Mouse (Mus musculus) hindbrain, embryonic 15.5 days (tissue): Measurements from ENCODE around the gene Psmd3. TPM values are rescaled to one million over a fixed set of nuclear protein-coding genes. Genes with fewer than 3 reads are reported as not detected.
"Not testable (repeated sequence)": the region's sequence is repeated elsewhere in the genome, so short reads cannot be mapped to it uniquely, and the experiment has no call there.

Source experiments
- ATAC-seq: fragments of 200-750 bp; cut with Nextera tagmentation; 2 replicates; pipeline ENCODE4 v1.8.0; 2017; ENCODE audit warnings: low read depth, moderate number of reproducible peaks, moderate TSS enrichment; ENCODE audit not compliant: low FRiP score
- H3K27ac ChIP-seq: fragments of 300-500 bp; sonication (generic); replicated peaks from 2 replicates; pipeline ENCODE4 v1.5.1; 2015; ENCODE audit warnings: mild to moderate bottlenecking, inconsistent platforms
- H3K27me3 ChIP-seq: fragments of 300-500 bp; sonication (generic); 2 replicates; pipeline ENCODE4 v1.6.1; 2015; ENCODE audit warnings: control low read depth, inconsistent platforms
- H3K36me3 ChIP-seq: fragments of 300-500 bp; sonication (generic); 2 replicates; pipeline ENCODE4 v1.6.1; 2015; ENCODE audit warnings: control low read depth, inconsistent platforms
- H3K4me1 ChIP-seq: fragments of 300-500 bp; sonication (generic); replicated peaks from 2 replicates; pipeline ENCODE4 v1.6.1; 2015; ENCODE audit warnings: control low read depth, inconsistent platforms
- H3K4me2 ChIP-seq: fragments of 300-500 bp; sonication (generic); 2 replicates; pipeline ENCODE4 v1.6.1; 2015; ENCODE audit warnings: moderate library complexity, mild to moderate bottlenecking, inconsistent platforms
- H3K4me3 ChIP-seq: fragments of 300-500 bp; sonication (generic); 2 replicates; pipeline ENCODE4 v1.5.1; 2015; ENCODE audit warnings: mild to moderate bottlenecking, inconsistent platforms
- H3K9ac ChIP-seq: fragments of 300-500 bp; sonication (generic); 2 replicates; pipeline ENCODE4 v1.6.1; 2015; ENCODE audit warnings: inconsistent platforms
- H3K9me3 ChIP-seq: fragments of 300-500 bp; sonication (generic); 2 replicates; pipeline ENCODE4 v1.6.1; 2016; ENCODE audit warnings: control low read depth, inconsistent platforms
- WGBS: fragments of 180-500 bp; shearing (Covaris S2); methylation state at CpG from one replicate; pipeline ENCODE4 v1.1.7; 2015; 5-methylcytosine and 5-hydroxymethylcytosine counted together
- polyA plus RNA-seq: library from polyadenylated mRNA; unstranded; fragments of >200 nt; fragmentation: Nextera tagmentation; extraction: Ambion mirVana; gene quantifications from 2 replicates; pipeline ENCODE4 v1.2.1, GENCODE M21; 2015

Psmd3 gene
- polyA plus RNA-seq, result 193 and 204 TPM in 2 replicates

- Histone ChIP-seq H3K27ac (peak within 1 kb of the TSS; percentile 82), H3K4me2 (peak within 1 kb of the TSS; percentile 83), H3K9ac (peak within 1 kb of the TSS; percentile 94), H3K4me1 (peaks cover 17% of the 10 kb centered on the region), H3K4me3 (peak within 1 kb of the TSS; percentile 76), H3K9me3 (no peaks in the 10 kb centered on the region), H3K27me3 (no peaks in the 10 kb centered on the region), H3K36me3 (peaks cover 18% of the 10 kb centered on the region)
- peak; percentile 97 for ATAC-seq
- 4% methylated on average over 45 of the region's 45 CpGs for WGBS
Measured at GRCm38 (mm10) chr11:98681786-98682745, at the start of gene Psmd3. TSS of gene Psmd3 (plus strand) at chr11:98682554.

- not testable (repeated sequence) for H3K27ac ChIP-seq
- WGBS, result 32% methylated on average over 10 of the region's 10 CpGs
Measured at GRCm38 (mm10) chr11:98635312-98635970, 46.9 kb upstream of the Psmd3 start.

DNA sequence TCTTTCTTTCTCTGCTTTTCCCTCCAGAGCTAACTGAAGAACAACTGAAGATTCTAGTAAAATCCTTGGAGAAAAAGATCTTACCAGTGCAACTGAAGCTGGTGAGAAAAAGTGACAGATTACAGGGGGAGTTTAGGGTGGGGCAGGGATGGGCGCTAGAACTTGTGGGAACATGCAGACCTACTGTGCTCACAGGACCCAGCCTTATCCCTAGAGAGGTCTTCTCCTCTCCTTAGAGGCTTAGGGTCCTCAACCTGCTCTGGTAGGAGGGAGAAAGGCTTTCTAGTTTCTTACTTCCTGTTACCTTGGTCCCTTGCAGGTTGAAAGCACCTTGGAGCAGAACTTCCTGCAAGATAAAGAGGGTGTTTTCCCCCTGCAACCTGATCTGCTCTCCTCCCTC lies 44.9 kb upstream of the Psmd3 start:
- Histone ChIP-seq H3K36me3 (no peaks in the 10 kb centered on the region), H3K9ac (no peak overlapping the region), H3K4me2 (no peak overlapping the region), H3K27ac (no peak overlapping the region), H3K9me3 (no peaks in the 10 kb centered on the region), H3K4me1 (no peaks in the 10 kb centered on the region), H3K4me3 (no peak overlapping the region), H3K27me3 (no peaks in the 10 kb centered on the region)
- ATAC-seq, result no peak
- 85% methylated on average over 1 of the region's 1 CpGs for WGBS

More at GRCm38 (mm10) chr11:98635312-98635970, 46.9 kb upstream of the Psmd3 start:
- not testable (repeated sequence) for H3K9ac ChIP-seq, H3K27me3 ChIP-seq, ATAC-seq, H3K9me3 ChIP-seq, H3K4me3 ChIP-seq, H3K36me3 ChIP-seq, H3K4me1 ChIP-seq, H3K4me2 ChIP-seq

- Histone ChIP-seq H3K4me3 (no peak overlapping the region), H3K4me1 (no peaks in the 10 kb centered on the region), H3K4me2 (no peak overlapping the region), H3K9me3 (no peaks in the 10 kb centered on the region), H3K27me3 (no peaks in the 10 kb centered on the region), H3K36me3 (no peaks in the 10 kb centered on the region), H3K27ac (no peak overlapping the region), H3K9ac (no peak overlapping the region)
- WGBS, result 63% methylated on average over 5 of the region's 5 CpGs
- no peak for ATAC-seq
Measured at GRCm38 (mm10) chr11:98640091-98640490, 42.3 kb upstream of the Psmd3 start.

GRCm38 (mm10) chr11:98644757-98645156 lies 37.6 kb upstream of the Psmd3 start:
- H3K4me2 ChIP-seq, result no peak overlapping the region
- no peaks in the 10 kb centered on the region for H3K9me3 ChIP-seq
- H3K27me3 ChIP-seq, result no peaks in the 10 kb centered on the region
- H3K4me1 ChIP-seq, result no peaks in the 10 kb centered on the region
- WGBS, result 89% methylated on average over 3 of the region's 3 CpGs
- no peak overlapping the region for H3K9ac ChIP-seq
- H3K27ac ChIP-seq, result no peak overlapping the region
- H3K36me3 ChIP-seq, result no peaks in the 10 kb centered on the region
- no peak for ATAC-seq
- no peak overlapping the region for H3K4me3 ChIP-seq

GRCm38 (mm10) chr11:98645946-98646345 lies 36.4 kb upstream of the Psmd3 start:
- H3K9ac ChIP-seq, result no peak overlapping the region
- H3K9me3 ChIP-seq, result no peaks in the 10 kb centered on the region
- H3K4me1 ChIP-seq, result no peaks in the 10 kb centered on the region
- H3K4me2 ChIP-seq, result no peak overlapping the region
- H3K36me3 ChIP-seq, result no peaks in the 10 kb centered on the region
- H3K27ac ChIP-seq, result no peak overlapping the region
- no peak overlapping the region for H3K4me3 ChIP-seq
- no peaks in the 10 kb centered on the region for H3K27me3 ChIP-seq
- 82% methylated on average over 2 of the region's 2 CpGs for WGBS
- no peak for ATAC-seq

DNA sequence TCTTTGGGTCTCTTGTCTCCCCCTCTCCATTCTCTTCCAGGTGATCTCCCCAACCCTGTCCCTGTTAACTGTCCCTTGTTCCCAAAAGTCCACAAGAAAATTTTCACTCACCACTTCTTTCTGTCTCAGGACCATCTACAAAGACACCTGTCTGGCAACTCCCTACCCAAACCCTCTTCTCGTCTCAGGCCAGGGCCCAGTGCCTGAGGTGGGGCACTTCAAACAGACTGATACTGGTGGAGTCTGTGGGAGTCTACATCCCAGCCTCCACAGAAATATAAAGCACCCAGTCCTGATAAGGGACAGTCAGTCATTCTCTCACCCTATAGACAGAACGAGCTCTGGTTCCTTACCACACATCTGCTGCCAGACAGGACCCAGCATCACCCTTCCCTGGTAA lies 35.9 kb upstream of the Psmd3 start, which contains the start of gene Gsdma2:
Gsdma2 (plus strand) TSS at position 301 of the 400 bp plus-strand sequence.
- 79% methylated on average over 2 of the region's 2 CpGs for WGBS
- H3K36me3 ChIP-seq, result no peaks in the 10 kb centered on the region
- no peaks in the 10 kb centered on the region for H3K27me3 ChIP-seq
- H3K9me3 ChIP-seq, result no peaks in the 10 kb centered on the region
- H3K4me1 ChIP-seq, result no peaks in the 10 kb centered on the region
- no peak within 1 kb of the TSS for H3K4me2 ChIP-seq
- no peak for ATAC-seq
- H3K9ac ChIP-seq, result no peak within 1 kb of the TSS
- no peak within 1 kb of the TSS for H3K4me3 ChIP-seq
- no peak within 1 kb of the TSS for H3K27ac ChIP-seq

DNA sequence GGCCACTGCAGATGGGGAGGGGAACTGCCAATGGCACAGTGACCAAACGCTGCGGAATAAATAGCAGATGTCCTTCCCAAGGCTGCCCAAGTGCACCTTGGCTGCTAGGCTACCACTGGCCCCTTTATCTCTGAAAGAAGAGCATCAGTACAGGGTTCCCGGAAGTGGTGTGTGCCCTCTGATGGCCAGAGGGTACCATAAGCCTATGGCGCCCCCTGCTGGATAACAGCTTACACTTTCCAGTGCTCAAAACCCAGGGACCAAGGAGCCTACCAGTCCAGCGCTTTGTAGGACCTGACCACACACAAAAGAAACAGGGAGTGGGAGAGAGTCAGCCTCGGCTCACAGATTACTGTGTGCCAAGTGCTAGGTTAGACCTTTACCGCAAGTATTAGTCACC lies 27.3 kb upstream of the Psmd3 start:
- not testable (repeated sequence) for H3K36me3 ChIP-seq, H3K27me3 ChIP-seq, H3K4me2 ChIP-seq, H3K4me3 ChIP-seq, ATAC-seq, H3K9ac ChIP-seq, H3K9me3 ChIP-seq, H3K27ac ChIP-seq, H3K4me1 ChIP-seq
- WGBS, result 14% methylated on average over 7 of the region's 7 CpGs

DNA sequence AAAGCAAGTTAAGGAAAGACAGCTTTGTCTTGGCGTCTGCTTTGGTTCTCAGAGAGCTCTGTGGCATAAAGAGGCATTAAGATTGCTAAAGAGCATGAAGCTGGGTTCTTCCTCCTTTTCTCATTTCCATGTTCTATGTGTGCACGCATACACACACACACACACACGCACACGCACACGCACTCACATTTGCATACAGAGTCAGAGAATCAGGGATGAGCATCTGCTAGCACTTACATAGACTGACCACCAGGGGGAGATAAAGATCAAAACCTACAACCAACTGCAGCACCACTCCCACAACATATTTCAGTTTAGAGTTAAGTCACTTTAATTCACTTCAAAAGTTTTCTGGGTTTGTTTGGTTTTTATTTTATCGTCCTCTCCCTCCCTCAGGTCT lies 21.8 kb upstream of the Psmd3 start:
- WGBS, result 8% methylated on average over 6 of the region's 6 CpGs
- Histone ChIP-seq H3K4me2 (peak overlapping the region; percentile 41), H3K27me3 (0 out of 2 replicates have a peak, but pooled peaks cover 2% of the 10 kb centered on the region), H3K4me1 (0 out of 2 replicates have a peak, but pooled peaks cover 5% of the 10 kb centered on the region), H3K36me3 (no peaks in the 10 kb centered on the region), H3K27ac (no peak overlapping the region), H3K9me3 (no peaks in the 10 kb centered on the region), H3K4me3 (no peak overlapping the region), H3K9ac (no peak overlapping the region)
- ATAC-seq, result peak; percentile 66; the same call in 1 of the 2 replicates

DNA sequence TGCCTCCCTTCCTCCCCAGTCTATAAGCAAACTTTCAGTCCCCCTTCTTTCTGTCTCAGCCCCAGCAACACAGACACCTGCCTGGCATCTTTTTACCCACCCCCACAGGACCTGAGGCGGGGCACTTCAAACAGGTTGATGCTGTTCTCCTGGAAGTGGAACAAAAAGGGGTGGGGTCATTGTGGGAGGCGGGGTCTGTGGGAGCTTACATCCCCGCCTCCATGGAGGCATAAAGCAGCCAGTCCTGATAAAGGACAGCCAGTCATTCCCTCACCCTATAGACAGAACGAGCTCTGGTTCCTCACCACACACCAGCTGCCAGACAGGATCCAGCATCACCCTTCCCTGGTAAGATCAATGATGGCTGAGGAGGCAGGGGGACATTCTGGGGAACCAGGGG lies 18.3 kb upstream of the Psmd3 start, which contains the start of gene Gsdma:
Gsdma (plus strand) TSS at position 261 of the 400 bp plus-strand sequence.
- 0 out of 2 replicates have a peak, but pooled peaks cover 4% of the 10 kb centered on the region for H3K27me3 ChIP-seq
- no peaks in the 10 kb centered on the region for H3K9me3 ChIP-seq
- no peak within 1 kb of the TSS for H3K4me3 ChIP-seq
- ATAC-seq, result no peak
- no peak within 1 kb of the TSS for H3K9ac ChIP-seq
- no peak within 1 kb of the TSS for H3K4me2 ChIP-seq
- WGBS, result 24% methylated on average over 4 of the region's 4 CpGs
- H3K27ac ChIP-seq, result no peak within 1 kb of the TSS
- H3K36me3 ChIP-seq, result no peaks in the 10 kb centered on the region
- H3K4me1 ChIP-seq, result 0 out of 2 replicates have a peak, but pooled peaks cover 5% of the 10 kb centered on the region

- H3K9ac ChIP-seq, result no peak overlapping the region
- no peak overlapping the region for H3K4me2 ChIP-seq
- no peaks in the 10 kb centered on the region for H3K36me3 ChIP-seq
- H3K9me3 ChIP-seq, result no peaks in the 10 kb centered on the region
- H3K4me3 ChIP-seq, result no peak overlapping the region
- H3K27ac ChIP-seq, result no peak overlapping the region
- H3K27me3 ChIP-seq, result 0 out of 2 replicates have a peak, but pooled peaks cover 3% of the 10 kb centered on the region
- ATAC-seq, result no peak
- H3K4me1 ChIP-seq, result no peaks in the 10 kb centered on the region
- WGBS, result 54% methylated on average over 2 of the region's 2 CpGs
Measured at GRCm38 (mm10) chr11:98668984-98669383, 13.4 kb upstream of the Psmd3 start.

DNA sequence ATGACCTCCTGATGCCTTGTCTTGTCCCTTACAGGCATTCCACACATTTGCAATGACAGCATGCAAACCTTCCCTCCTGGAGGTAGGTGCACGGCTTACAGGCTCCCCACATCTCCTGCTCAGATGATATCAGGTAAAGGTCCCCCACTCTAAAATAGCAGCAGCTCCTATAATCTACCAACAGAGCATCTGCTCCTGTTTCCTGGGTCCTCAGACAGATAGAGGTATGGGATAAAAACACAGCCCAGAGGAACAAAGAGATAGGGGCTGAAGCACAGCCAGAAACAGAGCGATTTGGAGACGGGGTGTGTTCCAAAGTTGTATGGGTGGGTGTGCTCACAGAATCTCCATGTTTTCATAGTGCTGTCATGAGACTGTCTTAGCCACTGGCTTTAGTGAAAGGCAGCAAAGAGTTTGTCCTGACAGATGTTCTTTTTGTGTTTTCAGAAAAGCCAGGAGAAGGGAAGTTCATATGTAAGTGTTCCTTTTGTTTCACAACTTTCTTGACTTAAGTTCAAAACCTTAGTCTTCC lies 11.0 kb upstream of the Psmd3 start:
- H3K9me3 ChIP-seq, result no peaks in the 10 kb centered on the region
- H3K4me1 ChIP-seq, result no peaks in the 10 kb centered on the region
- no peaks in the 10 kb centered on the region for H3K36me3 ChIP-seq
- H3K4me2 ChIP-seq, result no peak overlapping the region
- 0 out of 2 replicates have a peak, but pooled peaks cover 2% of the 10 kb centered on the region for H3K27me3 ChIP-seq
- no peak overlapping the region for H3K27ac ChIP-seq
- 71% methylated on average over 3 of the region's 3 CpGs for WGBS
- no peak for ATAC-seq
- no peak overlapping the region for H3K9ac ChIP-seq
- no peak overlapping the region for H3K4me3 ChIP-seq
